Mouse (Mus musculus) megakaryocyte, embryonic 14.5 days (primary cell): ENCODE measurements around the gene Pigc.

ENCODE experiments used
- FLI1 ChIP-seq: IDR thresholded peaks from 2 replicates; pipeline ENCODE4 v1.6.1; 2012; ENCODE audit warnings: low read length, inconsistent platforms, mixed read lengths
- GATA1 ChIP-seq: IDR thresholded peaks from 3 replicates; pipeline ENCODE4 v1.6.1; 2012; ENCODE audit warnings: mixed read lengths, low read length, inconsistent platforms, borderline replicate concordance

DNA sequence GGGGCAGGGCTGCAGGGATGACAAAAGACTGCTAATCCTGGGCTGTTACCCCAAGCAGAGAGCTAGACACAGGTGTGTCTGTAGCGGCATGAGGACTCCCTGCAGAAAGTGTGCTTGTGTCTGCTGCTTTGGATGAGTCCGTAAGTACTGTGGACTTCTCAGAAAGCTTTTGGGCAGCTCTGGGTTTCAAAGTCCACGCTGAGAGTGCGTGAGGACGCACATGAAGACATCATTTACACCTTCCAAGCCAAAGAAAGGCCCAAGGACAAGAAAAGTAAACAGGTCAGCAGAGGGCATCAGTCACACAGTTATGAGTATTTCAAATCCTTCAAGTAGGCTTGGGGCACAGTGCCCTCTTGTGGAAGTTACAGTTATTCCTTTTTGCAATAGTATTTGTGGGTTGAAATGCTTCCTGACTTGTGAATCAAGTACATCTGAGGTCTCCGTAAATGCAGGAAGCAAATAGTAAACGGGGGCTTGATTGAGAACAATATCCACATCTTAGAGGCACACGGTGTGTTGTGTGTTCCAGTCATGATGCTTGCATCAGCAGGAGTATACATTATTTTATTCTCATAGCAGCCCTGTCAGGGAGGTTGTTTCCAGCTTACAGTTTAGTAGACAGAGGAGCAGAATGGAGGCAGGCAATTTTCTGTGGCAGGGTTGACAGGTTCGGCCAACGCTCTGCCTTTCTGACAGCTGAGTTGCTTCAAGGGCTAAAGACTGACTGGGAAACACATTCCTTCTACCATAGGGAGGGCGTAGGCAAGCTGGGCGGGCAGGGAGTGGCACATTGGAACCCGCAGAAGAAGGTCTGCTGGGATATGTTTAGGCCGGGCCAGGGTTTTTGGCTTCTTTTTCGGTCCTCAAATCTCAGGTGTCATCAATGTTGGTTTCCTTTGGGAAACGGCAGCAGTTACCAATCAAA lies 7.5 kb downstream of the Pigc start:
- TF ChIP-seq GATA1 (no peak), FLI1 (no peak)
